Comparison of ENCODE assay signal across 26 mouse cellular contexts in the genomic region with DNA sequence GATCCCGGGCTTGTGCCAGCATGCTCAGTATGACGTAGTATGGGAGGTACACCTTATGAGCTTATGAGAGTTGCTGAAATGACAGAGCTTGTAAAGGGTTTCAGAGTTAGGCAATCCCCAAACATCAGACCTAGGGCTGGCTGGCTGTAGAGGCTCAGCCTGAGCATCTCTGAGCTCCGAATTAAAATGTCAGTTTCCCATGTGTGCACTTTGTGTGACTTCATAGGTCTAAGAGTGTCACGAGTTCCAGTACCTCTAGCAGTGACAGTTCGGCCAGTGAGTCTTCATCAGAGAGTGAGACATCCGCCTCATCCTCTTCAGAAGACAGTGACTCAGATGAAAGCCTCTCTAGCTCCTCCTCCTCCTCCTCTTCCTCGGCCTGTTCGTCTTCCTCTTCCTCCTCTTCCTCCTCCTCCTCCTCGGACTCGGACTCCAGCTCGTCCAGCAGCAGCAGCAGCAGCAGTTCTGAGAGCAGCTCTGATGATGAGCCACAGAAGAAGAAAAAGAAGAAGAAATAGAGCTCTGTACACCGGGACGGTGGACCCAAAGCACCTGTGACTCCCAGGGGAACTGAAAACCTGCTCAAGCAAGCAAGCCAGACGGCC.
"Had no signal": no experiment of that assay in that cellular context is flagged by ENCODE, and none has a peak within 500 bp of the region (broad histone marks: within the 10 kb centered on the region; RNA-seq: fewer than 3 reads in every experiment).

No protein-coding gene starts in this region.

- ATAC-seq: hindbrain, embryonic 16.5 days; inflammation-experienced regulatory T-cells, adult 6 months; intestine, embryonic 15.5 days; intestine, postnatal 0 days had no signal

- H3K9ac ChIP-seq: heart, embryonic 13.5 days; heart, embryonic 15.5 days; hindbrain, embryonic 13.5 days; intestine, embryonic 15.5 days; kidney, embryonic 15.5 days; limb, embryonic 12.5 days; liver, embryonic 13.5 days had no signal

- H3K9me3 ChIP-seq: heart, embryonic 13.5 days; heart, embryonic 15.5 days; hindbrain, embryonic 13.5 days; intestine, embryonic 15.5 days; kidney, embryonic 15.5 days; limb, embryonic 10.5 days; limb, embryonic 12.5 days; liver, embryonic 13.5 days had no signal

- H3K27ac ChIP-seq: heart, embryonic 13.5 days; heart, embryonic 15.5 days; hindbrain, embryonic 13.5 days; intestine, embryonic 15.5 days; kidney, embryonic 15.5 days; kidney, postnatal 0 days; layer of hippocampus, adult 2 months; left cerebral cortex, adult 2 months; limb, embryonic 10.5 days; limb, embryonic 12.5 days; liver, embryonic 13.5 days had no signal

- H3K27me3 ChIP-seq: heart, embryonic 13.5 days; heart, embryonic 15.5 days; hindbrain, embryonic 13.5 days; intestine, embryonic 15.5 days; kidney, embryonic 15.5 days; limb, embryonic 12.5 days; liver, embryonic 13.5 days had no signal

- H3K4me2 ChIP-seq: heart, embryonic 11.5 days; heart, embryonic 13.5 days; heart, embryonic 15.5 days; hindbrain, embryonic 13.5 days; intestine, embryonic 15.5 days; kidney, embryonic 15.5 days; limb, embryonic 12.5 days; liver, embryonic 11.5 days; liver, embryonic 13.5 days had no signal

- H3K4me3 ChIP-seq: heart, embryonic 13.5 days; heart, embryonic 15.5 days; hindbrain, embryonic 13.5 days; intestine, embryonic 15.5 days; kidney, embryonic 15.5 days; layer of hippocampus, adult 2 months; left cerebral cortex, adult 2 months; limb, embryonic 10.5 days; limb, embryonic 12.5 days; liver, embryonic 13.5 days had no signal

- H3K4me1 ChIP-seq: heart, embryonic 13.5 days; heart, embryonic 15.5 days; hindbrain, embryonic 13.5 days; intestine, embryonic 15.5 days; kidney, embryonic 15.5 days had no signal

- DNase-seq: gastrocnemius, postnatal 14 days; gastrocnemius, postnatal 36 days; heart, adult 18-20 months; heart, postnatal 14 days; heart, postnatal 36 days; kidney, adult 18-20 months; kidney, adult 8-10 months; kidney, postnatal 25 days; kidney, postnatal 4 days; liver; liver, embryonic 13.5 days had no signal
